Mouse (Mus musculus) sigmoid colon, adult 10 weeks (tissue): ENCODE data around the gene Alad. TPM values are rescaled to one million over a fixed set of nuclear protein-coding genes. Genes with fewer than 3 reads are reported as not detected.

ENCODE experiments used
- polyA plus RNA-seq: library from polyadenylated mRNA; stranded (reverse); fragments of 350-450 nt; fragmentation: Illumina TruSeq; extraction: RNeasy Lipid Tissue Mini Kit (QIAGEN cat#74804); gene quantifications from one replicate; pipeline ENCODE4 v1.2.3, GENCODE M21; 2014; ENCODE audit warnings: low read depth, low replicate concordance

The Alad gene
- polyA plus RNA-seq = 0.88 TPM

GRCm38 (mm10) chr4:62519849-62520233 is at the start of gene Alad:
TSS of gene Alad (minus strand) at chr4:62519918.

GRCm38 (mm10) chr4:62559797-62560329 is 40.1 kb upstream of the Alad start, which contains the start of gene Rgs3:
TSS of gene Rgs3 (plus strand) at chr4:62559847.

GRCm38 (mm10) chr4:62524651-62525488 is 5.2 kb upstream of the Alad start, which contains the start of the genes Pole3 and 4933430I17Rik:
TSS of gene Pole3 (minus strand) at chr4:62525068.
TSS of gene 4933430I17Rik (plus strand) at chr4:62525369.

GRCm38 (mm10) chr4:62503374-62503970 is 16.2 kb downstream of the Alad start, which contains the start of gene Hdhd3:
TSS of gene Hdhd3 (minus strand) at chr4:62503467.

DNA sequence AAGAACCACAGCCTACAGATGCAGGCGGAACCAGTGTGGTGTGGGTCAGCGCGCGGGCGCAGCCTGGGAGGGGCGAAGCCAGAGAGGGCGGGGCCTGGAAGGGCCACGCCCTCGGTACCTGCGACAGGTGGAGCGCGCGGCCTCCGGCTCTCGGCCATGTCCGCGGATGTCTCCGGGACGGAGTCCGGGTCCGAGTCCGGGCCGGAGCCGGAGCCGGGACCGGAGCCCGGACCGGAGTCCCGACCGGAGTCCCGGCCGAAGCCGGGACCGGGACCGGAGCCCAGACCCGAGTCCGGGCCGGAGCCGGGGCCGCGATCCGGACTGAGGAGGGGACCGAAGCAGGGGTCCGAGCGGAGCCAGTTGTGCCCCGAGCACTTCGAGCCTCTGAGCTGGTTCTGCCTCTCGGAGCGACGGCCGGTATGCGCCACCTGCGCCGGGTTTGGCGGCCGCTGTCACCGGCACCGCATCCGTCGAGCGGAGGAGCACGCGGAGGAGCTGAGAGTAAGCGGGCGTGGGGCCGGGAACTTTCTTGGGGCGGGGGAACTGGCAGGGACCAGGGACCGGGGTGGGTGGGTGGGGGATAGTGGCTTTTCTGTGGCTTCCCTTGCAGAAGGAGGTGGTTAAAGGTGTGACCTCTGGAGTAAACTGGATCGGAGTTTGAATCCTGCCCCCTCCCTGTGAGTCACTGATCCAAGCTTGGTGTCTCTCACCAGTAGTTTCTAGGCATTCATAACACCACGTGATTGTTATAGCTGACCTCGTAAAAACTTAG is 39.6 kb downstream of the Alad start, which contains the start of gene Bspry:
TSS of gene Bspry (plus strand) at position 117 of the 772 bp plus-strand sequence.

DNA sequence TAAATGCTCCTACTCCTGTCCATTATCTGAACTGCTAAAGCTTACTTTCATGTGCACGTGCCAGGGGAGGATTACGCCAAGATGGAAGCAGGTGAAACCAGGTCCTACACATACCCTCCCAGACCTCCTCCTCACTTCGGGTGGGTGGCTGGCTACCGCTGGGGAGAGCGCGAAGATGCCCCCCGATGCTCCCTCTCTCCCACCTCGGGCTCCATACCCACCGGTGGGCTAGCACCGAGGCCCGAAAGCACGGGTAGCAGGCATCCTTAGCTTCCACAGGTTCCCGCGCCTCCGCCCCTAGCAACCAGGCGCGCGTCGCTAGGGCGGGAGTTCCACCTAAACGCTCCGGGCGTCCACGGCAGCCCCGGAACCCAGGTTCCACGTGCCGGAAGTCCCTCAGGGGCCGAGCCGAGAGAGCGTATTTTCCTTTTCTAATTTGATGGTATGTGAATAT is 49.1 kb downstream of the Alad start, which contains the start of gene Wdr31:
TSS of gene Wdr31 (minus strand) at position 299 of the 454 bp plus-strand sequence.

Other genes with a start within 250 kb of the Alad start
- 19.7 TPM for gene Fkbp15, start 159.4 kb downstream of the Alad start, polyA plus RNA-seq
- gene Slc31a1, start 159.2 kb downstream of the Alad start, polyA plus RNA-seq = 274 TPM
- 59.5 TPM for gene Cdc26, start 111.3 kb downstream of the Alad start, polyA plus RNA-seq
- gene Prpf4, start 111.1 kb downstream of the Alad start, polyA plus RNA-seq = 8.2 TPM
- not detected for gene Rnf183, start 84.7 kb downstream of the Alad start, polyA plus RNA-seq
- gene Wdr31, start 49.0 kb downstream of the Alad start, polyA plus RNA-seq = 1.4 TPM
- 17.8 TPM for gene Bspry, start 39.9 kb downstream of the Alad start, polyA plus RNA-seq
- gene Hdhd3, start 16.5 kb downstream of the Alad start, polyA plus RNA-seq = not detected
- 29.6 TPM for gene Pole3, start 5.2 kb upstream of the Alad start, polyA plus RNA-seq
- 0.32 TPM for gene 4933430I17Rik, start 5.5 kb upstream of the Alad start, polyA plus RNA-seq
- gene Rgs3, start 39.9 kb upstream of the Alad start, polyA plus RNA-seq = 4.2 TPM